Mouse (Mus musculus): ENCODE data around the gene Grin2c.

- TF ChIP-seq CTCF (IDR thresholded peaks at IDR 0.05; ENCODE audit: borderline replicate concordance, extremely low read depth, insufficient read depth, insufficient read length) (no peak), POLR2A (IDR thresholded peaks at IDR 0.05; ENCODE audit: borderline replicate concordance, extremely low read depth, insufficient read depth, insufficient read length, poor library complexity, severe bottlenecking) (no peak)
Measured at GRCm38 (mm10) chr11:115257775-115258510, 9.1 kb downstream of the Grin2c start.
